16 mouse cellular contexts compared by ENCODE assay signal in genomic region chr15:16834761-16835160, GRCm38 (mm10).
"Had no signal": no experiment of that assay in that cellular context is flagged by ENCODE, and none has a peak within 500 bp of the region (broad histone marks: within the 10 kb centered on the region; RNA-seq: fewer than 3 reads in every experiment).

No protein-coding gene starts in this region.

- H3K4me3 ChIP-seq: neural tube, embryonic 13.5 days; neural tube, embryonic 15.5 days; stomach, embryonic 15.5 days had no signal

- H3K9ac ChIP-seq: neural tube, embryonic 13.5 days; neural tube, embryonic 15.5 days; stomach, embryonic 15.5 days had no signal

- H3K27ac ChIP-seq: neural tube, embryonic 13.5 days; neural tube, embryonic 15.5 days; stomach, embryonic 15.5 days; stomach, postnatal 0 days had no signal

- H3K36me3 ChIP-seq: neural tube, embryonic 13.5 days; neural tube, embryonic 15.5 days; stomach, embryonic 15.5 days had no signal

- H3K4me1 ChIP-seq: neural tube, embryonic 13.5 days; neural tube, embryonic 15.5 days; stomach, embryonic 15.5 days had no signal

- H3K9me3 ChIP-seq: neural tube, embryonic 13.5 days; neural tube, embryonic 15.5 days; stomach, embryonic 15.5 days had no signal

- DNase-seq: retina, postnatal 1 day; right cerebral cortex, adult 18-20 months; right cerebral cortex, postnatal 14 days; right cerebral cortex, postnatal 25 days; right cerebral cortex, postnatal 4 days; spleen, adult 18-20 months; thymus, adult 18-20 months; thymus, adult 2 months; thymus, postnatal 14 days; thymus, postnatal 25 days; thymus, postnatal 36 days; thymus, postnatal 4 days had no signal

- H3K27me3 ChIP-seq: neural tube, embryonic 13.5 days; neural tube, embryonic 15.5 days; stomach, embryonic 15.5 days had no signal

- H3K4me2 ChIP-seq: neural tube, embryonic 13.5 days; neural tube, embryonic 15.5 days; stomach, embryonic 15.5 days had no signal
